21 mouse cellular contexts compared by ENCODE assay signal in genomic region chr13:85191253-85191652, GRCm38 (mm10).
"Had no signal": no experiment of that assay in that cellular context is flagged by ENCODE, and none has a peak within 500 bp of the region (broad histone marks: within the 10 kb centered on the region; RNA-seq: fewer than 3 reads in every experiment).

No protein-coding gene starts in this region.

- DNase-seq: gastrocnemius, postnatal 14 days; gastrocnemius, postnatal 36 days; heart, postnatal 14 days; heart, postnatal 36 days; kidney, adult 11 months; kidney, adult 2 months; kidney, adult 9 months; kidney, postnatal 14 days; kidney, postnatal 36 days had no signal

- H3K4me1 ChIP-seq: heart, embryonic 10.5 days; limb, embryonic 12.5 days had no signal

- H3K4me3 ChIP-seq: heart, embryonic 10.5 days; heart, embryonic 15.5 days; hindbrain, embryonic 13.5 days; hindbrain, embryonic 15.5 days; kidney, embryonic 15.5 days; left cerebral cortex, adult 2 months; limb, embryonic 10.5 days; limb, embryonic 12.5 days had no signal

- H3K9me3 ChIP-seq: heart, embryonic 10.5 days; heart, embryonic 13.5 days; heart, embryonic 15.5 days; hindbrain, embryonic 15.5 days; kidney, embryonic 15.5 days; limb, embryonic 10.5 days; limb, embryonic 12.5 days had no signal

- H3K4me2 ChIP-seq: heart, embryonic 15.5 days; limb, embryonic 12.5 days had no signal

- H3K9ac ChIP-seq: heart, embryonic 13.5 days; heart, embryonic 15.5 days; hindbrain, embryonic 13.5 days; hindbrain, embryonic 15.5 days; kidney, embryonic 15.5 days; limb, embryonic 12.5 days had no signal

- ATAC-seq: hindbrain, postnatal 0 days; intestine, embryonic 16.5 days had no signal

- H3K27me3 ChIP-seq: heart, embryonic 13.5 days; heart, embryonic 15.5 days; hindbrain, embryonic 13.5 days; hindbrain, embryonic 15.5 days; kidney, embryonic 15.5 days; limb, embryonic 12.5 days had no signal

- H3K27ac ChIP-seq: heart, embryonic 10.5 days; heart, embryonic 13.5 days; heart, embryonic 15.5 days; hindbrain, embryonic 13.5 days; hindbrain, embryonic 15.5 days; hindbrain, postnatal 0 days; kidney, embryonic 15.5 days; kidney, postnatal 0 days; left cerebral cortex, adult 2 months; limb, embryonic 10.5 days; limb, embryonic 12.5 days had no signal
